ENCODE assay signal across 9 mouse cellular contexts in genomic region chr11:101087682-101088055, GRCm38 (mm10). TPM values are rescaled to one million over a fixed set of nuclear protein-coding genes. Genes with fewer than 3 reads are reported as not detected.
DNase-seq lines count a peak whose midpoint lies in the region; ATAC-seq and TF ChIP-seq lines count a peak whose summit lies in the region.
"Had no signal": no experiment of that assay in that cellular context is flagged by ENCODE, and none has a peak within 500 bp of the region (broad histone marks: within the 10 kb centered on the region; RNA-seq: fewer than 3 reads in every experiment).

No protein-coding gene starts in this region.

- intact Hi-C loops in left cerebral cortex, postnatal 14 days (cut with DNase I): no loop called here

- no peak for TF ChIP-seq EP300 in liver, postnatal 0 days (IDR thresholded peaks at IDR 0.05; ENCODE audit: low read depth)

- peaks cover 8% of the 10 kb centered on the region; the same call in 1 of the 2 replicates for H3K4me1 ChIP-seq in bone marrow, adult 2 months (ENCODE audit: control insufficient read depth, insufficient read depth, low read length)
- peaks cover 25% of the 10 kb centered on the region for H3K4me1 ChIP-seq in hindbrain, postnatal 0 days (ENCODE audit: insufficient read depth, low read length)
- peaks cover 35% of the 10 kb centered on the region for H3K4me1 ChIP-seq in liver, postnatal 0 days (ENCODE audit: insufficient read depth)

- H3K9ac ChIP-seq in hindbrain, postnatal 0 days (replicated peaks; ENCODE audit: low read length): peak overlapping the region; percentile 92
- peak overlapping the region; percentile 86 for H3K9ac ChIP-seq in liver, postnatal 0 days (replicated peaks)

- no peaks in the 10 kb centered on the region for H3K9me3 ChIP-seq in hindbrain, postnatal 0 days (ENCODE audit: low read length)
- no peaks in the 10 kb centered on the region for H3K9me3 ChIP-seq in liver, postnatal 0 days (ENCODE audit: low read length)

- TF ChIP-seq POLR2A in bone marrow, adult 2 months (IDR thresholded peaks at IDR 0.05; ENCODE audit: borderline replicate concordance, control insufficient read depth, low read depth, low read length): no peak

- peak overlapping the region; percentile 67 for H3K27ac ChIP-seq in bone marrow, adult 2 months (ENCODE audit: control insufficient read depth, insufficient read depth, low read depth, low read length, poor library complexity)
- peak overlapping the region; percentile 91 for H3K27ac ChIP-seq in hindbrain, postnatal 0 days
- peak overlapping the region; percentile 87 for H3K27ac ChIP-seq in liver, postnatal 0 days (ENCODE audit: low read depth)

- peaks cover 42% of the 10 kb centered on the region for H3K36me3 ChIP-seq in hindbrain, postnatal 0 days (ENCODE audit: insufficient read depth, low read length)
- H3K36me3 ChIP-seq in liver, postnatal 0 days (replicated peaks; ENCODE audit: insufficient read depth, low read length): peaks cover 53% of the 10 kb centered on the region

- H3K4me3 ChIP-seq in bone marrow, adult 2 months (replicated peaks; ENCODE audit: control insufficient read depth, low read depth, low read length): peak overlapping the region; percentile 73
- H3K4me3 ChIP-seq in hindbrain, postnatal 0 days (ENCODE audit: low read length): peak overlapping the region; percentile 75
- peak overlapping the region; percentile 80 for H3K4me3 ChIP-seq in liver, postnatal 0 days (ENCODE audit: low read depth, low read length)

- WGBS in bone marrow, adult 2 months: 7% methylated on average over 8 of the region's 8 CpGs
- WGBS in hindbrain, postnatal 0 days: 11% methylated on average over 8 of the region's 8 CpGs
- WGBS in liver, postnatal 0 days (ENCODE audit: insufficient replicate concordance): 8% methylated on average over 8 of the region's 8 CpGs

- H3K27me3 ChIP-seq in hindbrain, postnatal 0 days (ENCODE audit: insufficient read depth, low read length): no peaks in the 10 kb centered on the region
- H3K27me3 ChIP-seq in liver, postnatal 0 days (ENCODE audit: insufficient read depth, low read length): no peaks in the 10 kb centered on the region

- no peak for TF ChIP-seq CTCF in bone marrow, adult 2 months (IDR thresholded peaks at IDR 0.05; ENCODE audit: control insufficient read depth, insufficient read depth, low read length)
- no peak for TF ChIP-seq CTCF in hindbrain, postnatal 0 days (IDR thresholded peaks at IDR 0.05; ENCODE audit: low read depth)
- TF ChIP-seq CTCF in liver, postnatal 0 days (IDR thresholded peaks at IDR 0.05; ENCODE audit: low read depth): no peak

- no peak; the same call in 1 of the 2 replicates for ATAC-seq in hindbrain, postnatal 0 days
- no peak for ATAC-seq in liver, postnatal 0 days

- peak; percentile 67 for DNase-seq in cerebellum, adult 9-11 months
- no peak for DNase-seq in cerebellum, adult 9-10 months
- peak; percentile 20 for DNase-seq in hindbrain, postnatal 0 days (ENCODE audit: low spot score)
- DNase-seq in liver, postnatal 0 days: no peak
- DNase-seq in layer of hippocampus, adult 11-12 months (ENCODE audit: low spot score): no peak
- no peak for DNase-seq in left cerebral cortex, postnatal 14 days (ENCODE audit: low spot score in 2 of 2)
- DNase-seq in spleen, postnatal 4 days (ENCODE audit: low spot score in 2 of 2): no peak

- peak overlapping the region; percentile 98 for H3K4me2 ChIP-seq in hindbrain, postnatal 0 days (ENCODE audit: low read depth, low read length)
- H3K4me2 ChIP-seq in liver, postnatal 0 days (ENCODE audit: low read depth, low read length): peak overlapping the region; percentile 98

RNA-seq across cellular contexts. Expression of gene Mlx, which starts 0.6 kb away (rescaled TPM):
- 15.3 and 23.6 TPM in 2 replicates for polyA plus RNA-seq in bone marrow, adult 2 months (2011; ENCODE audit: insufficient read depth, insufficient read length, low replicate concordance, missing spikeins)
- total RNA-seq in hindbrain, postnatal 0 days (2014; rRNA removed): 42.2 and 75.2 TPM in 2 replicates
- 58.3 and 61.0 TPM in 2 replicates for polyA plus RNA-seq in hindbrain, postnatal 0 days (2015; fragmentation: Nextera tagmentation; extraction: Ambion mirVana)
- 24.1 and 26.1 TPM in 2 replicates for polyA plus RNA-seq in liver, postnatal 0 days (2015; fragmentation: Nextera tagmentation; extraction: Ambion mirVana)
- 10 to 100 TPM; 44.9 to 49.9 TPM for total RNA-seq in left cerebral cortex, postnatal 14 days (2021)

RNA-seq across cellular contexts. Expression of gene Coasy, which starts 5.3 kb away (rescaled TPM):
- polyA plus RNA-seq in bone marrow, adult 2 months (2011; ENCODE audit: insufficient read depth, insufficient read length, low replicate concordance, missing spikeins): 11.2 and 25.5 TPM in 2 replicates
- 45.7 and 53.2 TPM in 2 replicates for total RNA-seq in hindbrain, postnatal 0 days (2014; rRNA removed)
- 34.5 and 35.1 TPM in 2 replicates for polyA plus RNA-seq in hindbrain, postnatal 0 days (2015; fragmentation: Nextera tagmentation; extraction: Ambion mirVana)
- polyA plus RNA-seq in liver, postnatal 0 days (2015; fragmentation: Nextera tagmentation; extraction: Ambion mirVana): 38.5 and 42.9 TPM in 2 replicates
- 10 to 100 TPM; 31.1 to 32.0 TPM for total RNA-seq in left cerebral cortex, postnatal 14 days (2021)

RNA-seq across cellular contexts. Expression of gene Psmc3ip, which starts 7.6 kb away (rescaled TPM):
- 12.6 and 14.3 TPM in 2 replicates for polyA plus RNA-seq in bone marrow, adult 2 months (2011; ENCODE audit: insufficient read depth, insufficient read length, low replicate concordance, missing spikeins)
- 2.9 and 5.5 TPM in 2 replicates for total RNA-seq in hindbrain, postnatal 0 days (2014; rRNA removed)
- polyA plus RNA-seq in hindbrain, postnatal 0 days (2015; fragmentation: Nextera tagmentation; extraction: Ambion mirVana): 16.3 and 17.5 TPM in 2 replicates
- 8.1 and 8.2 TPM in 2 replicates for polyA plus RNA-seq in liver, postnatal 0 days (2015; fragmentation: Nextera tagmentation; extraction: Ambion mirVana)
- 1 to 10 TPM; 3.7 to 4.0 TPM for total RNA-seq in left cerebral cortex, postnatal 14 days (2021)

RNA-seq across cellular contexts. Expression of gene Hsd17b1, which starts 9.5 kb away (rescaled TPM):
- 0.97 and 2.3 TPM in 2 replicates for polyA plus RNA-seq in bone marrow, adult 2 months (2011; ENCODE audit: insufficient read depth, insufficient read length, low replicate concordance, missing spikeins)
- total RNA-seq in hindbrain, postnatal 0 days (2014; rRNA removed): 0.16 and 0.22 TPM in 2 replicates
- not detected in 2 replicates for polyA plus RNA-seq in hindbrain, postnatal 0 days (2015; fragmentation: Nextera tagmentation; extraction: Ambion mirVana)
- polyA plus RNA-seq in liver, postnatal 0 days (2015; fragmentation: Nextera tagmentation; extraction: Ambion mirVana): 0.23 and 0.33 TPM in 2 replicates
- total RNA-seq in left cerebral cortex, postnatal 14 days (2021): 1 to 10 TPM in 1 of 2 experiments, under 1 TPM in 1; 0.42 to 1.1 TPM
- total RNA-seq: hematopoietic stem cell, adult 5-6 weeks had no signal

RNA-seq across cellular contexts. Expression of gene Naglu, which starts 17.9 kb away (rescaled TPM):
- 3.4 and 5.6 TPM in 2 replicates for polyA plus RNA-seq in bone marrow, adult 2 months (2011; ENCODE audit: insufficient read depth, insufficient read length, low replicate concordance, missing spikeins)
- total RNA-seq in hindbrain, postnatal 0 days (2014; rRNA removed): 23.1 and 23.8 TPM in 2 replicates
- polyA plus RNA-seq in hindbrain, postnatal 0 days (2015; fragmentation: Nextera tagmentation; extraction: Ambion mirVana): 15.3 and 17.0 TPM in 2 replicates
- polyA plus RNA-seq in liver, postnatal 0 days (2015; fragmentation: Nextera tagmentation; extraction: Ambion mirVana): 19.1 and 19.3 TPM in 2 replicates
- 10 to 100 TPM in 1 of 2 experiments, 1 to 10 TPM in 1; 7.3 to 11.9 TPM for total RNA-seq in left cerebral cortex, postnatal 14 days (2021)

Comparison
In these comparisons a context has a peak if more than half of its experiments do, and no peak if none do; other contexts are left out.
1. DNase-seq: peak in cerebellum, adult 9-11 months (single experiment) and hindbrain, postnatal 0 days (single experiment); none in cerebellum, adult 9-10 months (single experiment), liver, postnatal 0 days (single experiment), layer of hippocampus, adult 11-12 months (single experiment), left cerebral cortex, postnatal 14 days (0 of 2) and spleen, postnatal 4 days (0 of 2).
2. Peak in every context shown above with its lines, with median percentiles within 50 percentile points of each other: H3K27ac ChIP-seq and H3K4me3 ChIP-seq.